Mouse (Mus musculus): Measurements from ENCODE around the gene Gm8257.
"Not testable (repeated sequence)": the region's sequence is repeated elsewhere in the genome, so short reads cannot be mapped to it uniquely, and the experiment has no call there.

Gene Gm8257

GRCm38 (mm10) chr14:44706356-44706755 lies at the start of gene Gm8257:
Gene Gm8257, minus strand, starts transcription at chr14:44706456.
- not testable (repeated sequence) for DNase-seq (ENCODE audit: low read depth, low spot score)

- no peak for DNase-seq (ENCODE audit: low read depth, low spot score)
Measured at GRCm38 (mm10) chr14:44750240-44750639, 44.0 kb upstream of the Gm8257 start, which contains the start of gene Gm8267. Gene Gm8267, minus strand, starts transcription at chr14:44750340.

GRCm38 (mm10) chr14:44742789-44743188 lies 36.5 kb upstream of the Gm8257 start:
- not testable (repeated sequence) for DNase-seq (ENCODE audit: low read depth, low spot score)

- not testable (repeated sequence) for DNase-seq (ENCODE audit: low read depth, low spot score)
Measured at GRCm38 (mm10) chr14:44730711-44731110, 24.5 kb upstream of the Gm8257 start.

GRCm38 (mm10) chr14:44627737-44628136 lies 78.5 kb downstream of the Gm8257 start, which contains the start of gene Gm5624:
Gene Gm5624, minus strand, starts transcription at chr14:44627938.
- not testable (repeated sequence) for DNase-seq (ENCODE audit: low read depth, low spot score)
